Mouse (Mus musculus): ENCODE data around the gene Gm5416. TPM values are rescaled to one million over a fixed set of nuclear protein-coding genes. Genes with fewer than 3 reads are reported as not detected.
"Not testable (repeated sequence)": the region's sequence is repeated elsewhere in the genome, so short reads cannot be mapped to it uniquely, and the experiment has no call there.

The Gm5416 gene
- not detected in 2 replicates for polyA plus RNA-seq (2016; fragmentation: Nextera tagmentation; extraction: Ambion mirVana)

GRCm38 (mm10) chr16:36209967-36210453, at the start of gene Gm5416:
Gene Gm5416, plus strand, starts transcription at chr16:36210403.
- Histone ChIP-seq H3K4me2 (no peak within 1 kb of the TSS), H3K27me3 (no peaks in the 10 kb centered on the region), H3K9ac (replicated peaks) (no peak within 1 kb of the TSS), H3K4me1 (replicated peaks) (no peaks in the 10 kb centered on the region), H3K27ac (no peak within 1 kb of the TSS), H3K36me3 (no peaks in the 10 kb centered on the region), H3K4me3 (replicated peaks) (no peak within 1 kb of the TSS), H3K9me3 (no peaks in the 10 kb centered on the region)
- no peak for ATAC-seq (ENCODE audit: insufficient number of reproducible peaks, insufficient read depth, low FRiP score, low TSS enrichment, low read depth)
- 78% methylated on average over 2 of the region's 2 CpGs for WGBS

GRCm38 (mm10) chr16:36167841-36168240, 42.4 kb upstream of the Gm5416 start:
- not testable (repeated sequence) for H3K9ac ChIP-seq (replicated peaks); H3K9me3 ChIP-seq; H3K4me3 ChIP-seq (replicated peaks); H3K27me3 ChIP-seq; H3K4me2 ChIP-seq; ATAC-seq (ENCODE audit: insufficient number of reproducible peaks, insufficient read depth, low FRiP score, low TSS enrichment, low read depth); H3K27ac ChIP-seq; H3K4me1 ChIP-seq (replicated peaks); H3K36me3 ChIP-seq
- WGBS = 87% methylated on average over 9 of the region's 10 CpGs

- Histone ChIP-seq H3K4me3 (replicated peaks) (no peak overlapping the region), H3K9ac (replicated peaks) (no peak overlapping the region)
- ATAC-seq (ENCODE audit: insufficient number of reproducible peaks, insufficient read depth, low FRiP score, low TSS enrichment, low read depth) = no peak
Measured at GRCm38 (mm10) chr16:36176108-36176507, 34.1 kb upstream of the Gm5416 start.

GRCm38 (mm10) chr16:36179910-36180309, 30.3 kb upstream of the Gm5416 start:
- Histone ChIP-seq H3K27ac (no peak overlapping the region), H3K4me2 (no peak overlapping the region), H3K9me3 (no peaks in the 10 kb centered on the region), H3K27me3 (no peaks in the 10 kb centered on the region), H3K36me3 (no peaks in the 10 kb centered on the region), H3K9ac (replicated peaks) (no peak overlapping the region), H3K4me3 (replicated peaks) (no peak overlapping the region), H3K4me1 (replicated peaks) (no peaks in the 10 kb centered on the region)
- ATAC-seq (ENCODE audit: insufficient number of reproducible peaks, insufficient read depth, low FRiP score, low TSS enrichment, low read depth) = no peak
- WGBS = 80% methylated on average over 2 of the region's 2 CpGs

More at GRCm38 (mm10) chr16:36176108-36176507, 34.1 kb upstream of the Gm5416 start:
- H3K4me2 ChIP-seq = no peak overlapping the region
- H3K9me3 ChIP-seq = no peaks in the 10 kb centered on the region
- no peak overlapping the region for H3K27ac ChIP-seq
- no peaks in the 10 kb centered on the region for H3K4me1 ChIP-seq (replicated peaks)
- H3K36me3 ChIP-seq = no peaks in the 10 kb centered on the region
- no peaks in the 10 kb centered on the region for H3K27me3 ChIP-seq

- H3K4me3 ChIP-seq (replicated peaks); H3K4me2 ChIP-seq; H3K4me1 ChIP-seq (replicated peaks); H3K27ac ChIP-seq; H3K27me3 ChIP-seq; ATAC-seq (ENCODE audit: insufficient number of reproducible peaks, insufficient read depth, low FRiP score, low TSS enrichment, low read depth); H3K36me3 ChIP-seq; H3K9ac ChIP-seq (replicated peaks); H3K9me3 ChIP-seq: not testable (repeated sequence)
- WGBS = 83% methylated on average over 4 of the region's 4 CpGs
Measured at GRCm38 (mm10) chr16:36183912-36184311, 26.3 kb upstream of the Gm5416 start, which contains the start of gene Gm5483. Gene Gm5483, plus strand, starts transcription at chr16:36184212.

GRCm38 (mm10) chr16:36199226-36199625, 11.0 kb upstream of the Gm5416 start:
- Histone ChIP-seq H3K4me3 (replicated peaks) (no peak overlapping the region), H3K4me1 (replicated peaks) (no peaks in the 10 kb centered on the region), H3K9ac (replicated peaks) (no peak overlapping the region), H3K36me3 (no peaks in the 10 kb centered on the region), H3K9me3 (no peaks in the 10 kb centered on the region), H3K4me2 (no peak overlapping the region), H3K27me3 (no peaks in the 10 kb centered on the region), H3K27ac (no peak overlapping the region)
- no peak for ATAC-seq (ENCODE audit: insufficient number of reproducible peaks, insufficient read depth, low FRiP score, low TSS enrichment, low read depth)
- 52% methylated on average over 19 of the region's 19 CpGs for WGBS

- no peaks in the 10 kb centered on the region for H3K9me3 ChIP-seq
- H3K4me1 ChIP-seq (replicated peaks) = no peaks in the 10 kb centered on the region
- ATAC-seq (ENCODE audit: insufficient number of reproducible peaks, insufficient read depth, low FRiP score, low TSS enrichment, low read depth) = no peak
- no peaks in the 10 kb centered on the region for H3K27me3 ChIP-seq
- no peak overlapping the region for H3K27ac ChIP-seq
- H3K4me3 ChIP-seq (replicated peaks) = no peak overlapping the region
- H3K36me3 ChIP-seq = no peaks in the 10 kb centered on the region
- no peak overlapping the region for H3K4me2 ChIP-seq
- WGBS = 81% methylated on average over 5 of the region's 5 CpGs
- no peak overlapping the region for H3K9ac ChIP-seq (replicated peaks)
Measured at GRCm38 (mm10) chr16:36203846-36204245, 6.4 kb upstream of the Gm5416 start.

- ATAC-seq (ENCODE audit: insufficient number of reproducible peaks, insufficient read depth, low FRiP score, low TSS enrichment, low read depth); H3K9ac ChIP-seq (replicated peaks); H3K36me3 ChIP-seq; H3K27ac ChIP-seq; H3K27me3 ChIP-seq; H3K4me3 ChIP-seq (replicated peaks); H3K4me2 ChIP-seq; H3K9me3 ChIP-seq; H3K4me1 ChIP-seq (replicated peaks): not testable (repeated sequence)
- WGBS = 44% methylated on average over 2 of the region's 2 CpGs
Measured at GRCm38 (mm10) chr16:36205684-36206083, 4.5 kb upstream of the Gm5416 start.

GRCm38 (mm10) chr16:36221168-36221567, 11.0 kb downstream of the Gm5416 start, which contains the start of gene 2010005H15Rik:
Gene 2010005H15Rik, plus strand, starts transcription at chr16:36221468.
- H3K36me3 ChIP-seq; ATAC-seq (ENCODE audit: insufficient number of reproducible peaks, insufficient read depth, low FRiP score, low TSS enrichment, low read depth); H3K9ac ChIP-seq (replicated peaks); H3K4me3 ChIP-seq (replicated peaks); H3K4me2 ChIP-seq; H3K27ac ChIP-seq; H3K27me3 ChIP-seq; H3K9me3 ChIP-seq; H3K4me1 ChIP-seq (replicated peaks): not testable (repeated sequence)
- WGBS = 87% methylated on average over 7 of the region's 7 CpGs

GRCm38 (mm10) chr16:36260585-36260984, 50.4 kb downstream of the Gm5416 start:
- H3K9ac ChIP-seq (replicated peaks); H3K4me2 ChIP-seq; H3K27me3 ChIP-seq; H3K4me3 ChIP-seq (replicated peaks); H3K36me3 ChIP-seq; H3K27ac ChIP-seq; H3K4me1 ChIP-seq (replicated peaks); ATAC-seq (ENCODE audit: insufficient number of reproducible peaks, insufficient read depth, low FRiP score, low TSS enrichment, low read depth); H3K9me3 ChIP-seq: not testable (repeated sequence)
